Mouse (Mus musculus): ENCODE data around the gene Gm13290.
"Not testable (repeated sequence)": the region's sequence is repeated elsewhere in the genome, so short reads cannot be mapped to it uniquely, and the experiment has no call there.

Gene Gm13290

GRCm38 (mm10) chr4:88781831-88782230 is 8.2 kb downstream of the Gm13290 start, which contains the start of gene Ifnz:
Ifnz (plus strand) TSS chr4:88782131.
- DNase-seq (ENCODE audit: low spot score), result not testable (repeated sequence)

GRCm38 (mm10) chr4:88782335-88782734 is 8.7 kb downstream of the Gm13290 start:
- DNase-seq (ENCODE audit: low spot score), result not testable (repeated sequence)

GRCm38 (mm10) chr4:88785409-88785808 is 11.8 kb downstream of the Gm13290 start, which contains the start of gene Gm13276:
Gm13276 (plus strand) TSS chr4:88785709.
- DNase-seq (ENCODE audit: low spot score), result not testable (repeated sequence)

GRCm38 (mm10) chr4:88788402-88788801 is 14.8 kb downstream of the Gm13290 start, which contains the start of gene Gm13277:
Gm13277 (plus strand) TSS chr4:88788632.
- DNase-seq (ENCODE audit: low spot score), result not testable (repeated sequence)

- DNase-seq (ENCODE audit: low spot score), result not testable (repeated sequence)
Observed at GRCm38 (mm10) chr4:88791250-88791649, 17.6 kb downstream of the Gm13290 start, which contains the start of gene Gm13278. Gm13278 (plus strand) TSS chr4:88791550.

- not testable (repeated sequence) for DNase-seq (ENCODE audit: low spot score)
Observed at GRCm38 (mm10) chr4:88793936-88794675, 20.5 kb downstream of the Gm13290 start, which contains the start of gene Gm13275. Gm13275 (plus strand) TSS chr4:88794487.

GRCm38 (mm10) chr4:88797097-88797496 is 23.5 kb downstream of the Gm13290 start, which contains the start of gene Gm13279:
Gm13279 (plus strand) TSS chr4:88797397.
- DNase-seq (ENCODE audit: low spot score), result not testable (repeated sequence)

DNA sequence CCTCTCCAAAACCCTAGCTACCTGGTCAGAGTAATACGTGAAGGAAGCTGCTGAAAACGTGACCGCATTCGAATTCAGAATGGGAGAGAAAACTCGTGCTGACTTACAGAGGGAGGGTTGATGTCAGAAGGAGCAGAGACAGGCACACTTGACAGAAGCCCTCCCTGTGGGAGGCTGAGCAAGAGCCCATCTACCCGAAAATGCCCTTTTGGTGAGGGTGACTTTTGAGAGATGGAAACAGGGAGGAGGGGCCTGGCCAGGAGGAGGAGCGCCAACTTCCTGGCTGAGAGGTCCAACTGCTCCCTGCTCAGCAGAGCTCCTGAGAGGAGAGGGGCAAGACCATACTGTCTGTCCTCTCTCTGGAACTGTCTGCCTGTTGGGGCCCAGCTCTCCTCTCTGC is 25.7 kb downstream of the Gm13290 start, which contains the start of gene Gm13285:
Gm13285 (plus strand) TSS at position 301 of the 400 bp plus-strand sequence.
- DNase-seq (ENCODE audit: low spot score), result not testable (repeated sequence)

GRCm38 (mm10) chr4:88802954-88803353 is 29.3 kb downstream of the Gm13290 start, which contains the start of gene Gm13287:
Gm13287 (plus strand) TSS chr4:88803254.
- not testable (repeated sequence) for DNase-seq (ENCODE audit: low spot score)

DNA sequence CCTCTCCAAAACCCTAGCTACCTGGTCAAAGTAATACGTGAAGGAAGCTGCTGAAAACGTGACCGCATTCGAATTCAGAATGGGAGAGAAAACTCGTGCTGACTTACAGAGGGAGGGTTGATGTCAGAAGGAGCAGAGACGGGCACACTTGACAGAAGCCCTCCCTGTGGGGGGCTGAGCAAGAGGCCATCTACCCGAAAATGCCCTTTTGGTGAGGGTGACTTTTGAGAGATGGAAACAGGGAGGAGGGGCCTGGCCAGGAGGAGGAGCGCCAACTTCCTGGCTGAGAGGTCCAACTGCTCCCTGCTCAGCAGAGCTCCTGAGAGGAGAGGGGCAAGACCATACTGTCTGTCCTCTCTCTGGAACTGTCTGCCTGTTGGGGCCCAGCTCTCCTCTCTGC is 31.6 kb downstream of the Gm13290 start, which contains the start of gene Gm13288:
Gm13288 (plus strand) TSS at position 301 of the 400 bp plus-strand sequence.
- not testable (repeated sequence) for DNase-seq (ENCODE audit: low spot score)

DNA sequence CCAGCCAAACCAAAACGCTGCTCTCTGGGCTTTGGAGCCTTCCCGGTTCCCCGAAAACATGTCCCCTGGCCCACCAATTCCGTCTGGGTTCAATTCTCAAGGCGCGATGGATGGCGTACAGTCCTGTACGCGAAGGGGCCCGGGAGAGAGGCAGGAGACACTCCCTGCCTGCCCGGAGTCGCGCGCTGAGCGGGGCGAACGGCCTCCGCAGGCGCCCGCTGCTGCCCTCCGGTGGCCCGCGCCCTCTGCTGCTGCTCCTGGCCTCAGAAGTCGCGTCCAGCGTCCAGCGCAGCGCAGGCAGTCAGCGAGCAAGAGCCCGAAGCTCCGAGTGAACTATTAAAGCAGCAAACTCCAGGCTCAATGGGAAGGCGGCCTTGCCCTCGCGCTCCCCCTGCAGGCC is 32.1 kb downstream of the Gm13290 start:
- DNase-seq (ENCODE audit: low spot score), result not testable (repeated sequence)

DNA sequence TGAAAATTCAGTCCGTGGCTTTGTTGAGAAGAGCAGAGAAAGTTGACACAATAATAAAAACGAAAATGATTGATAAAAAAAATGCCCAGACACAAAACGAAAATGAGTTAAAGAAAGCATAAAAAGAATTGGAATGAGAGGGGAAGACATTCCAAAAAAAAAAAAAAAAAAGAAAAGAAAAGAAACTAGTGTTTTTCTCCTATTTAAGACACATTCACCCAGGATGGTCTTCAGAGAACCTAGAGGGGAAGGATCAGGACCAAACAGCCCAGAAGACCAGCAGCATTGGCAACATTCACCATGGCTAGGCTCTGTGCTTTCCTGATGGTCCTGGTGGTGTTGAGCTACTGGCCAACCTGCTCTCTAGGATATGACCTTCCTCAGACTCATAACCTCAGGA is 42.3 kb downstream of the Gm13290 start, which contains the start of gene Ifna7:
Ifna7 (plus strand) TSS at position 301 of the 400 bp plus-strand sequence.
- DNase-seq (ENCODE audit: low spot score), result no peak

DNA sequence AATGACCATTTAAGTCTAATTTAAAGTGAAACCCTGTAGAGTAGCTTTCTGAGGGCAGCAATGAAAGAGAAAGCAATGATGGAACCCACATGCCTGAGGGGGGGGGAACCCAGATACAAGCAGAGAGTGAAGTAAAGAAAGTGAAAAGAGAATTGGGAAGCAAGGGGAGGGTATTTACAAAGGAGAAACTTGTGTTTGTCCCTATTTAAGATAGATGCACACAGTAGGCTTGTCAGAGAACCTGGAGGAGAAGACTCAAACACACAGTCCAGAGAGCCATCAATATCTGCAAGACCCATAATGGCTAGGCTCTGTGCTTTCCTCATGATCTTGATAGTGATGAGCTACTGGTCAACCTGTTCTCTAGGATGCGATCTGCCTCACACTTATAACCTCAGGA is 46.0 kb downstream of the Gm13290 start, which contains the start of gene Ifna11:
Ifna11 (plus strand) TSS at position 301 of the 400 bp plus-strand sequence.
- no peak for DNase-seq (ENCODE audit: low spot score)

DNA sequence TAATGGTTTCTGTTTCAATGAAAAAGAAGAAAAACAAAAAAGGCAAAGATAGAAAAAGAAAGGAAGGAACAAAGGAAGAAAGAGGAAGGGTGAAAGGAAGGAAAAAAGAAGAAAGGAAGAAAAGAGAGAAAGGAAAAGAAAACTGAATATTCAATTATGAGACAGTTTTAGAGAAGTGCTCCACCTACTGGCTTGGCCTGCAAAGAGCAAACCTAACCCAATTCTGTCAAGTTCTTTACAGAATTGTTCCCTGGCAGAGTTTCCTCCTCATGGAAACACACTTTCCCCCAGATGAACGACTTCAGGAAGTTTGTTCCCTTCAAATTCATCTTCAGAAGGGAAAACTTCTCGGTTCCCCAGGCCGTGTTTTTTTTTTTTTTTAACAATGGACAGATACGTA is 49.4 kb downstream of the Gm13290 start:
- peak; percentile 48 for DNase-seq (ENCODE audit: low spot score)
